Mouse (Mus musculus) lung, adult 2 months (tissue): ENCODE data around the gene Tnfrsf14.

Source experiments
- CTCF ChIP-seq: fragments of 200-500 bp; IDR thresholded peaks from 2 replicates; pipeline ENCODE4 v1.5.1; 2011; ENCODE audit warnings: mild to moderate bottlenecking, low read length, control low read depth; ENCODE audit not compliant: insufficient read depth
- POLR2A ChIP-seq: fragments of 200-500 bp; IDR thresholded peaks from 2 replicates; pipeline ENCODE4 v1.6.1; 2011; ENCODE audit warnings: low read depth, mild to moderate bottlenecking, control low read depth, low read length, borderline replicate concordance; ENCODE audit errors: extremely low read depth

- TF ChIP-seq POLR2A (no peak), CTCF (no peak)
These were observed 36.3 kb upstream of the Tnfrsf14 start for GRCm38 (mm10) chr4:154964581-154965235.
